Mouse (Mus musculus) spleen, adult 2 months (tissue): ENCODE results near the gene Rad17.

Experiments used
- CTCF ChIP-seq: fragments of 200-500 bp; IDR thresholded peaks from 2 replicates; pipeline ENCODE4 v1.5.1; 2011; ENCODE audit warnings: mild to moderate bottlenecking, inconsistent platforms; ENCODE audit not compliant: insufficient read depth, insufficient read length, insufficient replicate concordance; ENCODE audit errors: extremely low read depth
- POLR2A ChIP-seq: fragments of 200-500 bp; IDR thresholded peaks from 2 replicates; pipeline ENCODE4 v1.6.1; 2011; ENCODE audit warnings: low read depth, low read length, inconsistent platforms

GRCm38 (mm10) chr13:100602239-100602902 lies 48.5 kb downstream of the Rad17 start:
- TF ChIP-seq CTCF (no peak), POLR2A (no peak)
